Mouse (Mus musculus) thymus, postnatal 4 days (tissue): Measurements from ENCODE around the gene Defa25.
A peak's percentile ranks its signal among the peaks of the same experiment; 100 is the strongest.
"Not testable (repeated sequence)": the region's sequence is repeated elsewhere in the genome, so short reads cannot be mapped to it uniquely, and the experiment has no call there.

Experiments used
- DNase-seq: peaks from one replicate; pipeline ENCODE4 v3.0.0; 2021

The Defa25 gene

DNA sequence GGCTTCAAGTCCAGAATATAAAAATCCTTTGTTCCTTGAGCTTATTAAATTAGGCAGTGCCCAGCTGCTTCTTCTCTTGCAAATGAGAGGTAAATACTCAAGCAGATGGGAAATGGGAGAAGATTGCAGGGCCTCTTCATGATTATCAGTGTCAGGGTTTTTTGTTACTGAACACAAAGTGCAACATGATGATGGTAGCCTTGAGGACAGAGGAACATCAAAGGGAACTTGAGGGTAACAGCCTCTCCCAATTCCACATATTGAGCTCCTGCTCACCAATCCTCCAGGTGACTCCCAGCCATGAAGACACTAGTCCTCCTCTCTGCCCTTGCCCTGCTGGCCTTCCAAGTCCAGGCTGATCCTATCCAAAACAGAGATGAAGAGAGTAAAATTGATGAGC is at the start of gene Defa25:
TSS of gene Defa25 (plus strand) at position 301 of the 400 bp plus-strand sequence.
- DNase-seq = not testable (repeated sequence)

DNA sequence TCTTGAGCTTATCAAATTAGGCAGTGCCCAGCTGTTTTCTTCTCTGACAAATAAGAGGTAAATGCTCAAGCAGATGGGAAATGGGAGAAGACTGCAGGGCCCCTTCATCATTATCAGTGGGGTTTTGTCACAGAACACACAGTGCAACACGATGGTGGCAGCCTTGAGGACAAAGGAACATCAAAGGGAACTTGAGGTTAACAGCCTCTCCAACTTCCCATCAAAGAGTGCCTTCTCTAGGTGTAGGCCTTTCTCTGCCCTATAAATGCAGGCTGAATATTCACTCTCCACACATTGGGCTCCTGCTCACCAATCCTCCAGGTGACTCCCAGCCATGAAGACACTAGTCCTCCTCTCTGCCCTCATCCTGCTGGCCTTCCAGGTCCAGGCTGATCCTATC is 29.5 kb upstream of the Defa25 start, which contains the start of gene Defa23:
TSS of gene Defa23 (plus strand) at position 301 of the 400 bp plus-strand sequence.
- not testable (repeated sequence) for DNase-seq

DNA sequence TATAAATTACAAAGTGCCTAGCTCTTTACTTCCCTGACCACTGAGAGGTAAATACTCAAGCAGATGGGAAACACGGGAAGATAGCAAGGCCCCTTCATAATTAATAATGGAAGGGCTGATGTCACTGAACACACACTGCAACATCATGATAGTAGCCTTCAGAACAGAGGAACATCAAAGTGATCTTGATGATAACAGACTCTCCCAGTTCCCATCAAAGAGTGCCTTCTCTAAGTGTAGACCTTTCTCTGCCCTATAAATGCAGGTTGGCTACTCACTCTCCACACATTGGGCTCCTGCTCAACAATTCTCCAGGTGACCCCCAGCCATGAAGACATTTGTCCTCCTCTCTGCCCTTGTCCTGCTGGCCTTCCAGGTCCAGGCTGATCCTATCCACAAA is 19.5 kb upstream of the Defa25 start, which contains the start of gene Defa35:
TSS of gene Defa35 (plus strand) at position 301 of the 400 bp plus-strand sequence.
- not testable (repeated sequence) for DNase-seq

DNA sequence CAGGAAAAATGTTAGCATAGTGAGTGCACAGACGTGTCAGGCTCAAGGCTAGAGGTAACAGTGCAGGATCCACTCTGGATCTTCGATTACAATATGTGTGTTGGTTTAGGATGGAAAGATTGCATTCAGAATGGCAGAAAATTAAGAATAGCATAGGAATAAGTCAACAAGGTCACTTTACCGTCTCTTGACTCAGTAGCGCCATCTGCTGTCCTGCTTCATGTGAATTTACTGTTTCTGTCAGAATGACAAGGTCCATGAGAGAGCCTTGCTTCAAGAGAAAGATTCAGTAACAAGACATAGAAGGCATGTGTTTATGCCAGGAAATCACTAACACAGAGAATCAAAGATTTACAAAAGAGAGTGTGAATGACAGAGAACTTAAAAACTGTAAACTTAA is 8.9 kb downstream of the Defa25 start:
- DNase-seq = peak; percentile 6

DNA sequence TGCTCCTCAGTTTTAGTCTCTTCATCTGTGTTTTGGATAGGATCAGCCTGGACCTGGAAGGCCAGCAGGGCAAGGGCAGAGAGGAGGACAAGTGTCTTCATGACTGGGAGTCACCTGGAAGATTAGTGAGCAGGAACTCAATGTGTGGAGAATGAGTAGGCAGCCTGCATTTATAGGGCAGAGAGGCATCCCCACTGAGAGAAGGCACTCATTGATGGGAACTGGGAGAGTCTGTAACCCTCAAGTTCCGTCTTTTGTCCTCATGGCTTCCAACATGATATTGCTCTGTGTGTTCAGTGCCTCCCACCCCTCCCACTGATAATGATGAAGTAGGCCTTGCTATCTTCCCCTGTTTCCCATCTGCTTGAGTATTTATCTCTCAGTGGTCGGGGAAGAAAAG is 11.7 kb downstream of the Defa25 start, which contains the start of gene Gm14851:
TSS of gene Gm14851 (minus strand) at position 101 of the 400 bp plus-strand sequence.
- not testable (repeated sequence) for DNase-seq

DNA sequence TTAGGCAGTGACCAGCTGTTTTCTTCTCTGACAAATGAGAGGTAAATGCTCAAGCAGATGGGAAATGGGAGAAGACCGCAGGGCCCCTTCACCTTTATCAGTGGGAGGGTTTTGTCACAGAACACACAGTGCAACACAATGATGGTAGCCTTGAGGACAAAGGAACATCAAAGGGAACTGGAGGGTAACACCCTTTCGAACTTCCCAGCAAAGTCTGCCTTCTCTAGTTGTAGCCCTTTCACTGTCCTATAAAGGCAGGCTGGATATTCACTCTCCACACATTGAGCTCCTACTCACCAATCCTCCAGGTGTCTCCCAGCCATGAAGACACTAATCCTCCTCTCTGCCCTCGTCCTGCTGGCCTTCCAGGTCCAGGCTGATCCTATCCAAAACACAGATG is 50.1 kb downstream of the Defa25 start, which contains the start of gene Defa30:
TSS of gene Defa30 (plus strand) at position 301 of the 400 bp plus-strand sequence.
- not testable (repeated sequence) for DNase-seq
